Mouse (Mus musculus) cerebellum, adult 18-20 months (tissue): ENCODE results near the gene Tomm40l.

Experiments
- DNase-seq, 2 experiments: peaks; one replicate each; pipeline ENCODE4 v3.0.0; 2021

Tomm40l gene

GRCm38 (mm10) chr1:171222238-171223155 is at the start of gene Tomm40l:
TSS of gene Tomm40l (minus strand) at chr1:171222514.
- DNase-seq, result peak; percentile 88 to 96

- DNase-seq, result no peak
Measured at GRCm38 (mm10) chr1:171272086-171272485, 49.8 kb upstream of the Tomm40l start.

GRCm38 (mm10) chr1:171271622-171272021 is 49.3 kb upstream of the Tomm40l start:
- DNase-seq, result no peak

GRCm38 (mm10) chr1:171271196-171271595 is 48.9 kb upstream of the Tomm40l start:
- DNase-seq, result no peak

- peak in 1 of 2 experiments; percentile 59 for DNase-seq
Measured at GRCm38 (mm10) chr1:171270573-171270900, 48.2 kb upstream of the Tomm40l start.

DNA sequence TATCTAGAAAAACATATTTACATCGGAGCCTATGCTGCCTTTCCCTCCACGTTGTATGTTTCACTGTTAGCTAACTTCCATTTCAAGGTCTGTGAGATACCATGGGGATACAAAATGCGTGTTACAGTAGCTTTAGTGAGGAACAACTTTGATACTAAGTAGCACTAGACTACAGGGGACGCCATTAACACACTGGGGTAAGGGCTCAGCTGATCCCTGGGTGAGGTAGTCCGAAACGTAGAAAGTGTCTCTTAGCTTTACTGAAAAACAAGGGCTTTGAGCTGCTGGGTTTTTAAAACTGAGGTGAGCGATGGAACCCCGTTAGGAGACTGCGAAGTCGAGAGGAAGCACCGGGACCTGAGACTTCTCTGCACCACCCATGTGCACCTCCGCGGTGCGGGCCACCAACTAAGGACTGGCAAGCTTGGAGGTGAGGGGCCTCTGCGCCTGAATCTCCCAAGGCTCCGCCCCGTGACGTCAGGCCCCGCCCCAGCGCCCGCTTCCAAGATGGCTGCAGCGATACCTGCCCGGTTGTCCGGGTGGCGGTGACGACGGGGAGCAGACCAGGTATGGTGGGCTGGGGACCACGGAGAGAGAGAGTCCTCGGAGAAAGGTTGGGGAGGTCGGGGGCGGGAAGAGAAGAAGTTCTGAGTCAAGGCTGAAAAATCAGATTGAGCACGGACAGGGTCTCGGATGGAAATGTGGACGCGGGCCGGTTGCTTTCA is 47.7 kb upstream of the Tomm40l start, which contains the start of gene B4galt3:
Gene B4galt3 (plus strand): TSS at position 481 of the 725 bp plus-strand sequence.
- DNase-seq, result peak; percentile 98 to 99

DNA sequence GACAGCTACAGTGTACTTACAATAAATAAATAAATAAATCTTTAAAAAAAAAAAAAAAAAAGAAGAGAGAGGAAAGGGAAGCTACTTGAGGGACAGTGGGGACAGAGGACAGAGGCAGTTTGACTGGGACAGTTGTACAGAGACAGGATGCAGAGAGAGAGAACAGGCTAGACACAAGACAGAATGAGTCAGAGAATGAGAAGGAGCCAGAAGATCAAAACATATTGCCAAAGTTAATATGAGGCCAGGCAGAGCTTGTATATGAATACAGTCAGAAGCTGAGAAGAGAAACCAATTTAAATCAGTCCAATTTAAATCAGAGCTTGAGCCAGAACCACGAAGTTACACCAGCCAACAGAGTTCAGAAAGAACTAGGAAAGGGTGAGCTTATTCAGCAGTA is 46.0 kb upstream of the Tomm40l start:
- no peak for DNase-seq

- no peak for DNase-seq
Measured at GRCm38 (mm10) chr1:171265971-171266744, 43.8 kb upstream of the Tomm40l start.

DNA sequence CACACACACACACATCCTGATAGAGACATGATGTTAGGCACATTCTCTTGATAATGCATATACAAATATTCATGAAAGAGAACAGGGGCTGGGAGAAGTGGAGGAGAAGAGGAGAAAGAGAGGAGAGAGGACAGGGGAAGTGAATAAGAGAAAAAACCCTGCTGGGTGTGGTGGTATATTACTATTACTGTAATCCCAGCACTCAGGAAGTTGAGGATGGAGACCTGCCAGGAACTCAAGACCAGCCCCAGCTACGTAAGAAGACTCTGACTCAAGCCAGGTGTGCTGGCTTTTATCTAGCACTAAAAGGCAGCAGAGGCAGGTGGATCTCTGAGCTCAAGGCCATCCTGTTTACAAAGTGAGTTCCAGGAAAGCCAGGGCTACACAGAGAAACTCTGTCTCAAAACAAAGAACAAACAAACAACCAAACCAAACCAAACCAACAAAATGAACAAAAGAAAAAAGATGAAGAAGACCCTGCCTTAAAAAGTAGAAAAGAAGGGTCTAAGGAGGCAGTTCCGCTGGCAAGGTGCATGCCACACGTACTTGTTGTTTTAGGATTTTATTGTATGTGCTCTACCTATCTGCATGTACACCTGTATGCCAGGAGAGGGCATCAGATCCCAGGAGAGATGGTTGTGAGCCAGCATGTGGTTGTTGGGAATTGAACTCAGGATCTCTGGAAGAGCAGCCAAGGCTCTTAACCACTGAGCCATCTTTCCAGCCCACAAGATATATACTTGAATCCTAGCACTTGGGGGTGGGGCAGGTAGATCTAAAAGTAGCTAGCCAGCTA is 41.5 kb upstream of the Tomm40l start:
- DNase-seq, result no peak

- DNase-seq, result no peak
Measured at GRCm38 (mm10) chr1:171263185-171263611, 40.9 kb upstream of the Tomm40l start.

DNA sequence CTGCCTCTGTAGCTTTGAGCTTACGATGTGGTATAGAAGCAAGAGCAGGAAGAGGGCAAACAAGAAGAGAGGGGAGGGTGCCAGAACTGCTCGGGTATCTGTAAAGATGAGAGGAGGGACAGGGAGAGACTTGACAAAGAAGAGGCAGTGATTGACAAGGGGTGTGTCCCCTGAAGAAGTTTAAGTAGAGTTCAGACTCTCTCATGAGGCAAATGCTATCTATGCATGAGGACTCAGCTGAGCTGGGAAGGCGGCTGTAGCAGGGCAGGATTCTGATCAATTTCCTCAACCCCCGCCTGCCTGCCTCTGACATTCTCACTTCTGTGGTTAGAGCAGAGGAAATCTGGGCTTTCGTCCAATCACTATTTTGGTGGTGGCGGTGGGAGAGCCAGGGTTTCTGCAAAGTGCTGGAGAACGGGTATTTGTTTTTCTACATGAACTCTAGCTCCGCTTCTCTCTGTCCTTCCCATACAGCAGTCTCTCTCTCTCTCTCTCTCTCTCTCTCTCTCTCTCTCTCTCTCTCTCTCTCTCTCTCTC is 40.3 kb upstream of the Tomm40l start:
- no peak for DNase-seq

- DNase-seq, result no peak
Measured at GRCm38 (mm10) chr1:171260316-171260715, 38.0 kb upstream of the Tomm40l start.

- DNase-seq, result no peak
Measured at GRCm38 (mm10) chr1:171258921-171259320, 36.6 kb upstream of the Tomm40l start.

DNA sequence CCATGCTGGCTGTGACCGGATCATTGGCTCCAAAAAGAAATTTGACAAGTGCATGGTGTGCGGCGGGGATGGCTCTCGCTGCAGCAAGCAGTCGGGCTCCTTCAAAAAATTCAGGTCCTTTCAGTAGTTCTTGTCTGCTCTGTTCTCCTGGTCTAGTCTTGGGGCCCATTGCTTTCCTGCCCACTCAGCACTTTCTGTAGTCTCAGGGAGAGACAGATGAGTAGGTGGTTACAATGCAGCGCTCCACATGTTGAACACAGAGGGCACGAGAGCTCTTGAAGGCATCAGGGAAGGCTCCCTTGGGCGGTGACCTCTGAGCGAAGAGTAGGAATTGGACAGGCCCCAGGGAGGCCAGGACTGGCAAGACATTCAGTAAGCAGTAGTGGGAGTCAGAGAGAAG is 35.5 kb upstream of the Tomm40l start:
- DNase-seq, result no peak

DNA sequence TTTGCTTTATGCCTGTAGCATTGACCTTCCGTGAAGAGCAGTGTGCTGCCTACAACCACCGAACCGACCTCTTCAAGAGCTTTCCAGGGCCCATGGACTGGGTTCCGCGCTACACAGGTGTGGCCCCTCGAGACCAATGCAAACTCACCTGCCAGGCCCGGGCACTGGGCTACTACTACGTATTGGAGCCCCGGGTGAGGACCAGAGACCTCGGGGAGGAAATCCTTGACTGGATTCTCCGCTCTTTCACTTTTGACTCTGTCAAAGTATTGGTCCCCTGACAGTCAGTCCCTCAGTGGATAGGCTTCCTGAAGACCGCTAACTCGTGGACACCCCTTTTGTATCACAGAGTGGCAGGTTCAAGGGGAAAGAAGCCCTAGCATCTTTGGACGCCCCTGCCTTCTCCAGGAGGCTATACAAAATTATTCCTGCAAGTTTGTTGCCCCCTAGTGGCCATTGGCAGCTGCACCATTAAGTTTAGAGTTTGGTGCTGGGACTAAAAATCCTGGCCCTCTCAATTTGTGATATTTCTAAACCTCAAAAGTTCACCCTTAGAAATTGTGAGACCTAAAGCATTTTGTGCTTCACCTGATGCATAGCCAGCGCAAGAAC is 34.7 kb upstream of the Tomm40l start:
- peak; percentile 64 to 67 for DNase-seq

- no peak for DNase-seq
Measured at GRCm38 (mm10) chr1:171256095-171256818, 33.9 kb upstream of the Tomm40l start.

GRCm38 (mm10) chr1:171252415-171252814 is 30.1 kb upstream of the Tomm40l start:
- no peak for DNase-seq

- no peak for DNase-seq
Measured at GRCm38 (mm10) chr1:171251594-171252324, 29.4 kb upstream of the Tomm40l start.

DNA sequence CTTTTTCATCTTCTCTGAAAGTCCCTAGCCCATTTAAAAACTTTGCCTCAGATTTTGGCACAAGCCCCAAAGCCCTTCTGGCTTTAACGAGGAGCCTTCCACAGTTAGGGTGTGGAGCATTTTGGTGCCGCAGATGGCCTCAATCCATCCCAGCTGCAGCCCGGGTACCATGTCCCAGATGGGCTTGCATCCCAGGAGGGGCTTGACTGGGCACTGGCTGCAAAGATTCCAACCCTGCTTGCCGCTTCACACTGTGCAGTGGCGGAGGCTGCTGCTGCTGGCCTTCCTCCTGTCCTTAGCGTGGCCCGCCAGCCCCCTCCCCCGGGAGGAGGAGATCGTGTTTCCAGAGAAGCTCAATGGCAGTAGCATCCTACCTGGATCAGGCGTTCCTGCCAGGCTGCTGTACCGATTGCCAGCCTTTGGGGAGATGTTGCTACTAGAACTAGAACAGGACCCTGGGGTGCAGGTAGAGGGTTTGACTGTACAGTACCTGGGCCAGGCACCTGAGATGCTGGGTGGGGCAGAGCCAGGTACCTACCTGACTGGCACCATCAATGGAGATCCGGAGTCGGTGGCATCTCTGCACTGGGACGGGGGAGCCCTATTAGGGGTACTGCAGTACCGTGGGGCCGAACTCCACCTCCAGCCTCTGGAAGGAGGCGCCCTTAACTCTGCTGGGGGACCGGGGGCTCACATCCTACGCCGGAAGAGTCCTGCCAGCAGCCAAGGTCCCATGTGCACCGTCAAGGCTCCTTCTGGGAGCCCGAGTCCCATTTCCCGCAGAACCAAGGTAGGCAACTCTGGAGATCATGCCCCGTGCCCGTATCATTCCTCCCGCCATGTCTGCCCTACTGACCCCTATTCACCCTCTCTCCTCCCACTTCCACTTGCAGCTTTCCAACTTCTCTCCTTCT is 28.6 kb upstream of the Tomm40l start, which contains the start of gene Ndufs2:
Gene Ndufs2 (minus strand): TSS at position 709 of the 914 bp plus-strand sequence.
- DNase-seq, result no peak
